Mouse (Mus musculus) midbrain, embryonic 10.5 days (tissue): Measurements from ENCODE around the gene Akap8l. TPM values are rescaled to one million over a fixed set of nuclear protein-coding genes. Genes with fewer than 3 reads are reported as not detected.

Experiments
- DNase-seq: peaks from one replicate; pipeline ENCODE4 v3.0.0-alpha.2; 2017; ENCODE audit warnings: low spot score
- H3K27ac ChIP-seq: fragments of 300-500 bp; sonication (generic); replicated peaks from 2 replicates; pipeline ENCODE4 v1.5.1; 2016; ENCODE audit warnings: mild to moderate bottlenecking
- H3K27me3 ChIP-seq: fragments of 300-500 bp; sonication (generic); 2 replicates; pipeline ENCODE4 v1.6.1; 2016; ENCODE audit warnings: low read depth, mild to moderate bottlenecking; ENCODE audit not compliant: poor library complexity, severe bottlenecking
- H3K36me3 ChIP-seq: fragments of 300-500 bp; sonication (generic); 2 replicates; pipeline ENCODE4 v1.6.1; 2016; ENCODE audit warnings: mild to moderate bottlenecking, moderate library complexity
- H3K4me1 ChIP-seq: fragments of 300-500 bp; sonication (generic); 2 replicates; pipeline ENCODE4 v1.6.1; 2016
- H3K4me3 ChIP-seq: fragments of 300-500 bp; sonication (generic); 2 replicates; pipeline ENCODE4 v1.5.1; 2016; ENCODE audit warnings: mild to moderate bottlenecking, moderate library complexity
- H3K9me3 ChIP-seq: fragments of 300-500 bp; sonication (generic); replicated peaks from 2 replicates; pipeline ENCODE4 v1.6.1; 2016; ENCODE audit warnings: mild to moderate bottlenecking
- WGBS: fragments of 180-500 bp; shearing (Covaris S2); methylation state at CpG from one replicate; pipeline ENCODE4 v1.1.7; 2016; 5-methylcytosine and 5-hydroxymethylcytosine counted together
- polyA plus RNA-seq: library from polyadenylated mRNA; unstranded; fragments of >200 nt; fragmentation: Nextera tagmentation; extraction: Ambion mirVana; gene quantifications from 2 replicates; pipeline ENCODE4 v1.2.1, GENCODE M21; 2016

Gene Akap8l
- polyA plus RNA-seq, 1 experiment from 2014 or later = 90.2 TPM

- Histone ChIP-seq H3K27me3 (no peaks in the 10 kb centered on the region), H3K4me3 (no peak overlapping the region), H3K4me1 (peaks cover 4% of the 10 kb centered on the region), H3K27ac (no peak overlapping the region), H3K9me3 (no peaks in the 10 kb centered on the region), H3K36me3 (peaks cover 92% of the 10 kb centered on the region)
- no peak for DNase-seq
Measured at GRCm38 (mm10) chr17:32327501-32327900, 22.9 kb downstream of the Akap8l start.

DNA sequence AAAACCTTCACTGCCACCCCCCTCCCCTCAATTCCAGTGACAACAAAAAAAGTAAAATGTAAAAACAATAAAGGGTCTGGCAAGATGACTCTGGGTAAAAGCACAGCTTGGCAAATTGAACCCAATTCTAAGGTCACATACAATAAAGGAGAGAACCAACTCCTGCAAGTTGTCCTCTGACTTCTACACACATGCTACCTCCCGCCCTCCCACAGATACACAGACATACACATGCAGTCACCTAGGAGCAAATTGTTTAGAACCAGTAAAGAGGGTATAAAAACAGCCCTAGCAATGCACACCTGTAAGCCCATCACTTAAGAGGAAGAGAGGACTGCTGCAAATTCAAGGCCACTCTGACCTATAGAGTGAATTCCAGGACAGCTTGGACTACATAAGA, 27.6 kb downstream of the Akap8l start:
- peaks cover 60% of the 10 kb centered on the region for H3K36me3 ChIP-seq
- H3K4me3 ChIP-seq = no peak overlapping the region
- no peak overlapping the region for H3K27ac ChIP-seq
- WGBS = 89% methylated on average over 1 of the region's 1 CpGs
- H3K27me3 ChIP-seq = no peaks in the 10 kb centered on the region
- no peak for DNase-seq
- H3K4me1 ChIP-seq = peaks cover 33% of the 10 kb centered on the region
- H3K9me3 ChIP-seq = no peaks in the 10 kb centered on the region

GRCm38 (mm10) chr17:32321836-32322235, 28.6 kb downstream of the Akap8l start:
- H3K9me3 ChIP-seq = no peaks in the 10 kb centered on the region
- 32% methylated on average over 6 of the region's 6 CpGs for WGBS
- peaks cover 33% of the 10 kb centered on the region for H3K4me1 ChIP-seq
- H3K27me3 ChIP-seq = no peaks in the 10 kb centered on the region
- peak overlapping the region; percentile 97 for H3K27ac ChIP-seq
- peak overlapping the region; percentile 96 for H3K4me3 ChIP-seq
- peaks cover 60% of the 10 kb centered on the region for H3K36me3 ChIP-seq
- DNase-seq = no peak

GRCm38 (mm10) chr17:32321390-32321734, 29.0 kb downstream of the Akap8l start:
- WGBS = 1% methylated on average over 22 of the region's 23 CpGs
- H3K27me3 ChIP-seq = no peaks in the 10 kb centered on the region

DNA sequence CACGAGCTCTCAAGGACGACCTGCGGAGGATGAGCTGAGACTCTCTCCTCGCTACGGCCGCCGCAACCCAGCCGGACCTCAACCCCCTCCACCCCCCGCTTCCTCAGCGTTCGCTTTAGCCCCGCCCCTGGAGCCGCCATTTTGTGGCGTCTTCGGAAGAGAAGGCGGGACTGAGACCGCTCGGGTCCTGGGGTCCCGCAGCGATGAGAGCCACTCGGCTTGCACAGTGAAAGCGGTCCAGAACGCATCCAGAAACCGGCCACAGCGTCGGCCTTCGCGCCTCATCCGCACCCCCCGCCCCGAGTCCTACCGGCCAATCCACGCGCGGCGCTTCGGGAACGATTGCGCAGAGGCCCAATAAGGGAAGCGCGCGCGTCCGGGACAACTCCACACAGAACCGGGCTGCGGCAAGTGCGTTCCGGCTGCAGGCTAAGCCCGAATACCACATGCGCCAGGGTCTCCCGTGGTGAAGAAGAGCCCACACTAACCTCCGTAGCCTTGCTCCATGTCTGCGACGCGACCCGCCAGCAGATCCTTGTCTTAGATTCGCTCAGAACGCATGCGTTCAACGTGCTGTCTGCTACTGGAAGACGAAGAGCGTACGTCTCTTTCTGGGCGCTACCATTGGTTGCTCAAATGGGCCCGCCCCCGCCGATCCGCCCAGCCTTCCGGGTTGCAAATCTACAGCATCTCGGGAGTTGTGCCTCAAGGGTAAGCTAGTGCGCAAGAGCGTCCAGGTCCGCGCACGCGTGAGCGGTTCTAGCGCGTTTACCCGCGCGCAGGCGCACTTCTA, 29.6 kb downstream of the Akap8l start, which contains the start of gene Akap8:
Gene Akap8 (minus strand): TSS at position 642 of the 793 bp plus-strand sequence.
- under 1% methylated on average over 83 of the region's 83 CpGs for WGBS
- no peaks in the 10 kb centered on the region for H3K27me3 ChIP-seq
- peaks cover 60% of the 10 kb centered on the region for H3K36me3 ChIP-seq
- no peaks in the 10 kb centered on the region for H3K9me3 ChIP-seq
- peak within 1 kb of the TSS; percentile 97 for H3K27ac ChIP-seq
- peaks cover 33% of the 10 kb centered on the region for H3K4me1 ChIP-seq
- DNase-seq = peak; percentile 98
- H3K4me3 ChIP-seq = peak within 1 kb of the TSS; percentile 96

More at GRCm38 (mm10) chr17:32321390-32321734, 29.0 kb downstream of the Akap8l start:
- no peak for DNase-seq
- Histone ChIP-seq H3K4me3 (peak overlapping the region; percentile 96), H3K36me3 (peaks cover 60% of the 10 kb centered on the region), H3K9me3 (no peaks in the 10 kb centered on the region), H3K4me1 (peaks cover 33% of the 10 kb centered on the region), H3K27ac (peak overlapping the region; percentile 97)

DNA sequence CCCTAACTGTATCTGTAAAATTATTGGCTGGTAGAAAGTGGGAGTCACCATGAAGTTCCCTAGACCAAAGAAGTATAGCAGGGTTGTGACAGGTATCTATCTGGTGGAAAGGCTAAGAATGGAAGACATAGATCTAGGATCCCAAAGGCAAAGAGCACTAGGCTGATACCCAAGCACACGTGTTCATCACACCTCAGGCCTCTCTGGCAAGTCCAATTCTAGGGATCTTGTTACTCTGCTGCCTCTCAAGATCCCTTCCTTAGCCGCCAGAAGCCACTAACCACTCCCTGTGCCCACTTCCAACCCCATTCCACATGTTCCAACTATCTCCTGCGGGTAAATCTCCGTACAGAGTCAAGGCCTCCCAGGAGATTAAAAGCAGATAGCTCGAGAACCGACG, 30.5 kb downstream of the Akap8l start:
- peak overlapping the region; percentile 96 for H3K4me3 ChIP-seq
- H3K27ac ChIP-seq = peak overlapping the region; percentile 97
- H3K4me1 ChIP-seq = peaks cover 33% of the 10 kb centered on the region
- no peaks in the 10 kb centered on the region for H3K27me3 ChIP-seq
- peak; percentile 22 for DNase-seq
- no peaks in the 10 kb centered on the region for H3K9me3 ChIP-seq
- WGBS = 0% methylated on average over 7 of the region's 7 CpGs
- peaks cover 61% of the 10 kb centered on the region for H3K36me3 ChIP-seq

DNA sequence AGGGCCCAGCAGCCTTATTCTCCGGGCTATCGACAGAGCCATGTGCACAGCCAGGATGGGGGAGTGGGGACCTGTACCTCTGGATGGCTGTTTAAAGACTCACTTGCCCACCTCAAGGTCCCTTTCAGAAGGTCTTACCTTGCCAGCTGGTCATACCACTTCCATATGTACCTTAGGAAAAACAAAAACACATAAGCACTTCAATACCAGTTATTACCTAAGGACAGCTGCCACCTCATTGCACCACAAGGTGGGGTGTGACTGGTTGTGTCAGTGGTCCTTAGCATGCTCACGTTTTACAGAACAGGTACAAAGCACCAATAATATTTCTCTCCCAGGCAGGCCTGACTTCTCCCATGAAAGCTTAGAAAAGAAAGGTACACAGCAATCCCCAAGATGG, 32.7 kb downstream of the Akap8l start:
- Histone ChIP-seq H3K4me3 (no peak overlapping the region), H3K27me3 (no peaks in the 10 kb centered on the region), H3K4me1 (peaks cover 31% of the 10 kb centered on the region), H3K36me3 (peaks cover 65% of the 10 kb centered on the region), H3K9me3 (no peaks in the 10 kb centered on the region), H3K27ac (no peak overlapping the region)
- 93% methylated on average over 3 of the region's 3 CpGs for WGBS
- DNase-seq = no peak

DNA sequence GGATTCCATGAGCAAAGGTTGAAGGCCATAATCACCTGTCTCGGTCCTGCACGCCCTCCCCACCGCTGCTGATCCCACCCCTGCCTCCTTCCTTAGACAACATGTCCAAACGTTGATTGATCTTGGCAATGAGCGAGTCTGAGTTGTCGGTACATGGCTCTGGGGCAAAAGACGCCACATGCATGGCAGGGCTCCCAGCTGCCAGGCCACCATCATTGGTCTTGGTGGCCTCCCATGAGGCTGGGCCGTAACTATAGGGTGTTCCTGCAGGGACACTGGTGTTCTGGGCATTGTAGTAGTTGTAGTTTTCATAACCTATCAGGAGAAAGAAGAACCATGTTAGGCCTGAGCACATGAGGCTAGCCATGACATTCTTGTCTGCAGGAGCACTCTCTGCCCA, 33.4 kb downstream of the Akap8l start:
- H3K4me1 ChIP-seq = peaks cover 24% of the 10 kb centered on the region
- DNase-seq = no peak
- WGBS = 96% methylated on average over 8 of the region's 8 CpGs
- no peak overlapping the region for H3K4me3 ChIP-seq
- no peaks in the 10 kb centered on the region for H3K9me3 ChIP-seq
- H3K36me3 ChIP-seq = peaks cover 72% of the 10 kb centered on the region
- no peaks in the 10 kb centered on the region for H3K27me3 ChIP-seq
- no peak overlapping the region for H3K27ac ChIP-seq

DNA sequence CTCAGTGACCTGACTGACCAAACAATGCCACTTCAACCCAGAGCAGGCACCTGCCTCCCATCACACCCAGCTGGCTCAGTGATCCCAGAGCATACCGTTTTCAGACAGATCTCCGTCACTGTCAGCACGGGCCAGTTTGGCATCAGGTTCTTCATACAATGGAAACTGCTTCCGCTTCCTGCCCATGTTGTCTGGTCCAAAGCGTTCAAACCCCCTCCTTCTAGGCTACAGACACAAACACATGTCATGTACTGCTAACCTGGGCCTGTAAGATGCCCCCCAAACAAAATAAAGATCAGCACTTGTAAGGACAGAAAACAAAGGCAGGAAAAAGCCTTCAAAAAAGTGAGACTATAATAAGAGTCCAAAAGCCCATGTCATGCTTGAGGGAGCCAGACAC, 34.8 kb downstream of the Akap8l start:
- Histone ChIP-seq H3K27me3 (no peaks in the 10 kb centered on the region), H3K9me3 (no peaks in the 10 kb centered on the region), H3K4me3 (no peak overlapping the region), H3K27ac (no peak overlapping the region), H3K4me1 (peaks cover 15% of the 10 kb centered on the region), H3K36me3 (peaks cover 86% of the 10 kb centered on the region)
- DNase-seq = no peak
- 97% methylated on average over 5 of the region's 5 CpGs for WGBS

DNA sequence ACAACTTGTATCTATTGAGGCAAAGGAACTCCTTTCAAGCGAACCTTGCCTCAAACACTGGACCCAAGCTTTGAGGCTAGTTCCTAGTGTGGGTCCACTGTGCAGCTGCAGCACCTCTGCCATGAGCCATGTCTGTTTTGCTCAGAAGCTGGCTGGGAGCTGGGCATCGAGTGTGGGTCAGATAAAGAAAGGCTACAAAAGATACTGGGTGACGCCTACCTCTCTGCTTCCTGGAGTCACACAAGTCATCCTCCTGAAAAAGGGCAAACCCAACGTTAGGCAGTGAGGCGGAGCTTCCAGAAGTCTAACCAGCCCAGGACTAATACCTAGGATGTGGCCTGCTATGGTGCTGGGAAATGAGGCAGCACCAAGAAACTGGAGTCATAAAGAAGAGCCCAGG, 36.5 kb downstream of the Akap8l start:
- H3K4me1 ChIP-seq = peaks cover 5% of the 10 kb centered on the region
- no peak for DNase-seq
- no peaks in the 10 kb centered on the region for H3K27me3 ChIP-seq
- H3K4me3 ChIP-seq = no peak overlapping the region
- H3K36me3 ChIP-seq = peaks cover 98% of the 10 kb centered on the region
- H3K27ac ChIP-seq = no peak overlapping the region
- 86% methylated on average over 5 of the region's 5 CpGs for WGBS
- H3K9me3 ChIP-seq = no peaks in the 10 kb centered on the region

DNA sequence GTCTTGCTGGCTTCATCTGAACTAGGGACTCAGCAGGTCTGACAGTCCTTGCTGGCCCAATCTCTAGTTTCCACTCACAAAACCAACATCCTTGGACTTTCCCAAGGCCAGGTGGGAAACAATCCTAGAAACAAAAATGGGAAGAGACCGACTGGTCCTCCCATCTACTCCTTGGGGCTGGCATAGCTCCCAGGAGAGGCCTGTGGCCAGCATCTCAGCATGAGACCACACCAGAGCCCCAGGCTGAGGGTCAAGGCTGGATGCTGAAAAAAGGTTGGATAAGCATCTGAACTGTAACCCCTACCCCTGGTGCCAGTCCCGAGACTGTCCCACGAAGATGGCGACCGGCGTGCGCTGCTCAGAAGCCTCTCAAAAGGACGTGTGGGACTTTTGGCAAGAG, 37.6 kb downstream of the Akap8l start:
- 95% methylated on average over 8 of the region's 8 CpGs for WGBS
- Histone ChIP-seq H3K27me3 (no peaks in the 10 kb centered on the region), H3K4me1 (no peaks in the 10 kb centered on the region), H3K9me3 (no peaks in the 10 kb centered on the region), H3K36me3 (peaks cover 100% of the 10 kb centered on the region), H3K4me3 (no peak overlapping the region), H3K27ac (no peak overlapping the region)
- DNase-seq = no peak

- WGBS = 97% methylated on average over 4 of the region's 4 CpGs
- Histone ChIP-seq H3K27me3 (no peaks in the 10 kb centered on the region), H3K9me3 (no peaks in the 10 kb centered on the region), H3K4me3 (no peak overlapping the region), H3K4me1 (no peaks in the 10 kb centered on the region), H3K36me3 (peaks cover 100% of the 10 kb centered on the region), H3K27ac (no peak overlapping the region)
- DNase-seq = no peak
Measured at GRCm38 (mm10) chr17:32307963-32308362, 42.4 kb downstream of the Akap8l start.

- 90% methylated on average over 1 of the region's 1 CpGs for WGBS
- no peak for DNase-seq
- peaks cover 16% of the 10 kb centered on the region for H3K36me3 ChIP-seq
Measured at GRCm38 (mm10) chr17:32298125-32298524, 52.3 kb downstream of the Akap8l start.

More at GRCm38 (mm10) chr17:32298125-32298524, 52.3 kb downstream of the Akap8l start:
- H3K27ac ChIP-seq = no peak overlapping the region
- no peak overlapping the region for H3K4me3 ChIP-seq
- H3K4me1 ChIP-seq = no peaks in the 10 kb centered on the region
- no peaks in the 10 kb centered on the region for H3K9me3 ChIP-seq
- H3K27me3 ChIP-seq = no peaks in the 10 kb centered on the region
